In genomic region chr3:28841886-28842649, GRCm38 (mm10) we compare ENCODE assay signal across 18 mouse cellular contexts. TPM values are rescaled to one million over a fixed set of nuclear protein-coding genes. Genes with fewer than 3 reads are reported as not detected.
DNase-seq lines count a peak whose midpoint lies in the region; ATAC-seq lines count a peak whose summit lies in the region.
"Had no signal": no experiment of that assay in that cellular context is flagged by ENCODE, and none has a peak within 500 bp of the region (broad histone marks: within the 10 kb centered on the region; RNA-seq: fewer than 3 reads in every experiment).

No protein-coding gene starts in this region.

- no peak overlapping the region for H3K9ac ChIP-seq in heart, embryonic 11.5 days (ENCODE audit: low read depth, low read length)
- H3K9ac ChIP-seq in midbrain, embryonic 12.5 days (replicated peaks), result no peak overlapping the region
- no peak overlapping the region for H3K9ac ChIP-seq in midbrain, embryonic 16.5 days (ENCODE audit: low read depth, low read length)
- H3K9ac ChIP-seq in forebrain, embryonic 14.5 days (ENCODE audit: low read length), result no peak overlapping the region
- H3K9ac ChIP-seq in midbrain, embryonic 14.5 days (replicated peaks; ENCODE audit: low read length), result no peak overlapping the region
- H3K9ac ChIP-seq: embryonic facial prominence, embryonic 12.5 days; lung, embryonic 15.5 days had no signal

- no peak overlapping the region for H3K27ac ChIP-seq in heart, embryonic 11.5 days (ENCODE audit: low read depth, low read length)
- no peak overlapping the region for H3K27ac ChIP-seq in heart, embryonic 10.5 days
- H3K27ac ChIP-seq in midbrain, embryonic 12.5 days (replicated peaks), result no peak overlapping the region
- H3K27ac ChIP-seq in midbrain, embryonic 16.5 days (ENCODE audit: low read length), result no peak overlapping the region
- no peak overlapping the region for H3K27ac ChIP-seq in forebrain, embryonic 14.5 days (ENCODE audit: low read depth, low read length)
- H3K27ac ChIP-seq in midbrain, embryonic 14.5 days (replicated peaks; ENCODE audit: low read depth, low read length), result no peak overlapping the region
- H3K27ac ChIP-seq: embryonic facial prominence, embryonic 12.5 days; lung, embryonic 15.5 days had no signal

- 33% methylated on average over 3 of the region's 3 CpGs for WGBS in heart, embryonic 11.5 days (ENCODE audit: insufficient replicate concordance)
- WGBS in heart, embryonic 10.5 days, result 32% methylated on average over 3 of the region's 3 CpGs
- 33% methylated on average over 3 of the region's 3 CpGs for WGBS in midbrain, embryonic 12.5 days
- 25% methylated on average over 3 of the region's 3 CpGs for WGBS in midbrain, embryonic 16.5 days
- 17% methylated on average over 3 of the region's 3 CpGs for WGBS in forebrain, embryonic 14.5 days
- WGBS in midbrain, embryonic 14.5 days, result 15% methylated on average over 3 of the region's 3 CpGs

- H3K4me3 ChIP-seq in heart, embryonic 11.5 days (ENCODE audit: low read depth, low read length), result no peak overlapping the region
- no peak overlapping the region for H3K4me3 ChIP-seq in heart, embryonic 10.5 days
- no peak overlapping the region for H3K4me3 ChIP-seq in midbrain, embryonic 12.5 days
- no peak overlapping the region for H3K4me3 ChIP-seq in midbrain, embryonic 16.5 days (ENCODE audit: low read depth, low read length)
- no peak overlapping the region for H3K4me3 ChIP-seq in forebrain, embryonic 14.5 days (ENCODE audit: low read depth, low read length)
- no peak overlapping the region for H3K4me3 ChIP-seq in midbrain, embryonic 14.5 days (replicated peaks; ENCODE audit: low read depth, low read length)
- H3K4me3 ChIP-seq: embryonic facial prominence, embryonic 12.5 days; lung, embryonic 15.5 days had no signal

- DNase-seq in heart, embryonic 10.5 days (ENCODE audit: low spot score), result no peak
- peak; percentile 23 for DNase-seq in forebrain, embryonic 14.5 days (ENCODE audit: low spot score)
- peak; percentile 19 for DNase-seq in midbrain, embryonic 14.5 days
- DNase-seq in c-Kit-positive CD71-positive TER-119-positive erythroid progenitor cells, embryonic 14.5 days (ENCODE audit: low spot score), result no peak
- DNase-seq in layer of hippocampus, adult 11-12 months (ENCODE audit: low spot score), result no peak
- DNase-seq: cerebellum, adult 9-11 months; heart, postnatal 4 days; right cerebral cortex, postnatal 4 days; thymus, postnatal 14 days had no signal

- H3K27me3 ChIP-seq in heart, embryonic 11.5 days (ENCODE audit: control insufficient read depth, insufficient read depth, low read length), result no peaks in the 10 kb centered on the region
- H3K27me3 ChIP-seq in heart, embryonic 10.5 days (ENCODE audit: insufficient read depth, poor library complexity, severe bottlenecking), result no peaks in the 10 kb centered on the region
- no peaks in the 10 kb centered on the region for H3K27me3 ChIP-seq in midbrain, embryonic 12.5 days
- no peaks in the 10 kb centered on the region for H3K27me3 ChIP-seq in midbrain, embryonic 16.5 days (ENCODE audit: control insufficient read depth, insufficient read depth, low read depth, low read length)
- no peaks in the 10 kb centered on the region for H3K27me3 ChIP-seq in forebrain, embryonic 14.5 days (replicated peaks; ENCODE audit: control insufficient read depth, insufficient read depth, low read length)
- H3K27me3 ChIP-seq in midbrain, embryonic 14.5 days (ENCODE audit: control insufficient read depth, insufficient read depth, low read length), result no peaks in the 10 kb centered on the region
- H3K27me3 ChIP-seq: embryonic facial prominence, embryonic 12.5 days; lung, embryonic 15.5 days had no signal

- H3K4me1 ChIP-seq in heart, embryonic 11.5 days (ENCODE audit: control insufficient read depth, insufficient read depth, low read length), result peaks cover 5% of the 10 kb centered on the region
- peaks cover 20% of the 10 kb centered on the region for H3K4me1 ChIP-seq in heart, embryonic 10.5 days
- H3K4me1 ChIP-seq in midbrain, embryonic 12.5 days, result peaks cover 9% of the 10 kb centered on the region
- no peaks in the 10 kb centered on the region for H3K4me1 ChIP-seq in midbrain, embryonic 16.5 days (ENCODE audit: control insufficient read depth, insufficient read depth, low read length)
- no peaks in the 10 kb centered on the region for H3K4me1 ChIP-seq in forebrain, embryonic 14.5 days (ENCODE audit: control insufficient read depth, insufficient read depth, low read length)
- H3K4me1 ChIP-seq in midbrain, embryonic 14.5 days (ENCODE audit: control insufficient read depth, insufficient read depth, low read length), result no peaks in the 10 kb centered on the region
- H3K4me1 ChIP-seq: embryonic facial prominence, embryonic 12.5 days; lung, embryonic 15.5 days had no signal

- H3K36me3 ChIP-seq in heart, embryonic 11.5 days (ENCODE audit: control insufficient read depth, insufficient read depth, low read length), result no peaks in the 10 kb centered on the region
- no peaks in the 10 kb centered on the region for H3K36me3 ChIP-seq in heart, embryonic 10.5 days
- H3K36me3 ChIP-seq in midbrain, embryonic 12.5 days, result no peaks in the 10 kb centered on the region
- H3K36me3 ChIP-seq in midbrain, embryonic 16.5 days (ENCODE audit: control insufficient read depth, insufficient read depth, low read length), result no peaks in the 10 kb centered on the region
- no peaks in the 10 kb centered on the region for H3K36me3 ChIP-seq in forebrain, embryonic 14.5 days (ENCODE audit: control insufficient read depth, insufficient read depth, low read length)
- no peaks in the 10 kb centered on the region for H3K36me3 ChIP-seq in midbrain, embryonic 14.5 days (ENCODE audit: control insufficient read depth, insufficient read depth, low read length)
- H3K36me3 ChIP-seq: embryonic facial prominence, embryonic 12.5 days; lung, embryonic 15.5 days had no signal

- ATAC-seq in heart, embryonic 11.5 days (replicated peaks; ENCODE audit: insufficient number of reproducible peaks, low FRiP score, low TSS enrichment), result 0 out of 2 replicates have a peak, but pooled peaks have one; percentile 31
- 0 out of 2 replicates have a peak, but pooled peaks have one; percentile 62 for ATAC-seq in midbrain, embryonic 12.5 days (ENCODE audit: low FRiP score, low read depth)
- no peak for ATAC-seq in midbrain, embryonic 16.5 days
- 0 out of 2 replicates have a peak, but pooled peaks have one; percentile 46 for ATAC-seq in forebrain, embryonic 14.5 days
- no peak for ATAC-seq in midbrain, embryonic 14.5 days (ENCODE audit: low FRiP score, low TSS enrichment)

- H3K9me3 ChIP-seq in heart, embryonic 11.5 days (replicated peaks; ENCODE audit: control insufficient read depth, low read length), result no peaks in the 10 kb centered on the region
- H3K9me3 ChIP-seq in heart, embryonic 10.5 days, result no peaks in the 10 kb centered on the region
- no peaks in the 10 kb centered on the region for H3K9me3 ChIP-seq in midbrain, embryonic 12.5 days
- no peaks in the 10 kb centered on the region for H3K9me3 ChIP-seq in midbrain, embryonic 16.5 days (replicated peaks; ENCODE audit: control insufficient read depth, low read length, poor library complexity, severe bottlenecking)
- no peaks in the 10 kb centered on the region for H3K9me3 ChIP-seq in forebrain, embryonic 14.5 days (replicated peaks; ENCODE audit: control insufficient read depth, low read length)
- H3K9me3 ChIP-seq in midbrain, embryonic 14.5 days (ENCODE audit: control insufficient read depth, low read length), result no peaks in the 10 kb centered on the region
- H3K9me3 ChIP-seq: embryonic facial prominence, embryonic 12.5 days; lung, embryonic 15.5 days had no signal

- H3K4me2 ChIP-seq in heart, embryonic 11.5 days, result no peak overlapping the region
- H3K4me2 ChIP-seq in midbrain, embryonic 12.5 days (replicated peaks), result no peak overlapping the region
- H3K4me2 ChIP-seq in midbrain, embryonic 16.5 days (ENCODE audit: low read length), result no peak overlapping the region
- no peak overlapping the region for H3K4me2 ChIP-seq in forebrain, embryonic 14.5 days (ENCODE audit: low read length)
- H3K4me2 ChIP-seq in midbrain, embryonic 14.5 days (ENCODE audit: low read length), result no peak overlapping the region
- H3K4me2 ChIP-seq: embryonic facial prominence, embryonic 12.5 days; lung, embryonic 15.5 days had no signal

RNA-seq across cellular contexts. Expression of gene Rpl22l1, which starts 36.8 kb away (rescaled TPM):
- 319 and 326 TPM in 2 replicates for polyA plus RNA-seq in heart, embryonic 11.5 days (2014; fragmentation: Nextera tagmentation; extraction: Ambion mirVana)
- 267 and 279 TPM in 2 replicates for polyA plus RNA-seq in heart, embryonic 10.5 days (2016; fragmentation: Nextera tagmentation; extraction: Ambion mirVana)
- polyA plus RNA-seq in midbrain, embryonic 12.5 days (2016; fragmentation: Nextera tagmentation; extraction: Ambion mirVana), result 350 and 355 TPM in 2 replicates
- 224 and 241 TPM in 2 replicates for polyA plus RNA-seq in midbrain, embryonic 16.5 days (2015; fragmentation: Nextera tagmentation; extraction: Ambion mirVana)
- polyA plus RNA-seq in forebrain, embryonic 14.5 days (2014; fragmentation: Nextera tagmentation; extraction: Ambion mirVana), result 233 and 285 TPM in 2 replicates
- polyA plus RNA-seq in midbrain, embryonic 14.5 days (2014; fragmentation: Nextera tagmentation; extraction: Ambion mirVana), result 267 and 312 TPM in 2 replicates

RNA-seq across cellular contexts. Expression of gene Gm1527, which starts 50.3 kb away (rescaled TPM):
- not detected in 2 replicates for polyA plus RNA-seq in heart, embryonic 11.5 days (2014; fragmentation: Nextera tagmentation; extraction: Ambion mirVana)
- not detected in 2 replicates for polyA plus RNA-seq in heart, embryonic 10.5 days (2016; fragmentation: Nextera tagmentation; extraction: Ambion mirVana)
- not detected in 2 replicates for polyA plus RNA-seq in midbrain, embryonic 12.5 days (2016; fragmentation: Nextera tagmentation; extraction: Ambion mirVana)
- not detected in 2 replicates for polyA plus RNA-seq in midbrain, embryonic 16.5 days (2015; fragmentation: Nextera tagmentation; extraction: Ambion mirVana)
- not detected in 2 replicates for polyA plus RNA-seq in forebrain, embryonic 14.5 days (2014; fragmentation: Nextera tagmentation; extraction: Ambion mirVana)
- polyA plus RNA-seq in midbrain, embryonic 14.5 days (2014; fragmentation: Nextera tagmentation; extraction: Ambion mirVana), result not detected in 2 replicates
- polyA plus RNA-seq: C2C12; embryonic facial prominence, embryonic 12.5 days; frontal cortex, adult 2 months; gonadal fat pad, adult 2 months; liver, adult 2 months; lung, embryonic 15.5 days had no signal

Comparison
In these comparisons a context has a peak if more than half of its experiments do, and no peak if none do; other contexts are left out.
1. ATAC-seq: peak in heart, embryonic 11.5 days (single experiment), midbrain, embryonic 12.5 days (single experiment) and forebrain, embryonic 14.5 days (single experiment); none in midbrain, embryonic 16.5 days (single experiment) and midbrain, embryonic 14.5 days (single experiment).
2. DNase-seq: peak in forebrain, embryonic 14.5 days (single experiment) and midbrain, embryonic 14.5 days (single experiment); none in heart, embryonic 10.5 days (single experiment), c-Kit-positive CD71-positive TER-119-positive erythroid progenitor cells, embryonic 14.5 days (single experiment) and layer of hippocampus, adult 11-12 months (single experiment).